Mouse (Mus musculus): ENCODE results near the gene 4930453N24Rik.

Gene 4930453N24Rik

GRCm38 (mm10) chr16:64770521-64771430 lies at the start of gene 4930453N24Rik:
Gene 4930453N24Rik, minus strand, starts transcription at chr16:64771161.
- peak; percentile 82 to 86 for DNase-seq (ENCODE audit: low spot score in 2 of 2)

GRCm38 (mm10) chr16:64817094-64817765 lies 46.3 kb upstream of the 4930453N24Rik start:
- no peak for DNase-seq (ENCODE audit: low spot score in 2 of 2)

DNA sequence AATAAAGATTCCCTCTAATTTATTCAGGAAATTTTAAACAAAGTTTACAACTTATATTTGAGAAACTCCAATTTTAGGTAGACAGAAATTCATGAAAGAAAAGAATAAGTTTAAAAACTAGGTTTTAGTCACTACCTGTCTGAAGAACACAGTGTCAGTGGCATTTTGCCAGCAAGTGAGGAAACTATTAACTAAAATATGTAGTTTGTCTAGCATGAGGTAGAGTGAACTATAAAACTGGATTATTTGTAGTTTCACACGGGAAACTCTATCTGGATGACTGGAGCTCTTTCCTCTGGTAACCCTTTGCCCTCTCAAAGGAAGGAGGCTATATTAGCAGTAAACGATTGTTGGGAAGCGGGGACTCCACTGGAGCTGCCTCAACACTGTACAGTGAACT lies 32.1 kb upstream of the 4930453N24Rik start:
- DNase-seq (ENCODE audit: low spot score in 2 of 2): no peak

DNA sequence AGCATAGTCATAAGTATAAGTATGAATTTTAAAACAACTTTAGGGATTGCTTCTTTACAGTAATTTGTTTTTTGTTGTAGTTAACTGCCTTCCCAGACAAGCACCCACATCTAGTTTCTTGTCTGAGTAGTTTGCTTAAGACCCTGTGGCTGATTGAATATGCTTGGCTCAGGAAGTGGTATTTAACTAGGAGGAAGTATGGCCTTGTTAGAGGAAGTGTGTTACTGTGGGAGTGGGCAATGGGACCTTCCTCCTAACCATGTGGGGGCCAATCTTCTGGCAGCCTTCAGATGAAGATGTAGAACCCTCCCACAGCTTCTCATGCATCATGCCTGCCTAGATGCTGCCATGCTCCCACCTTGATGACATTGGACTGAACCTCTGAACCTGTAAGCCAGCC lies 30.7 kb upstream of the 4930453N24Rik start:
- DNase-seq (ENCODE audit: low spot score in 2 of 2): no peak

GRCm38 (mm10) chr16:64800393-64800792 lies 29.4 kb upstream of the 4930453N24Rik start:
- no peak for DNase-seq (ENCODE audit: low spot score in 2 of 2)

GRCm38 (mm10) chr16:64794802-64795201 lies 23.8 kb upstream of the 4930453N24Rik start:
- no peak for DNase-seq (ENCODE audit: low spot score in 2 of 2)

GRCm38 (mm10) chr16:64789706-64790105 lies 18.7 kb upstream of the 4930453N24Rik start:
- DNase-seq (ENCODE audit: low spot score in 2 of 2): no peak

GRCm38 (mm10) chr16:64775516-64775915 lies 4.6 kb upstream of the 4930453N24Rik start:
- DNase-seq (ENCODE audit: low spot score in 2 of 2): no peak

GRCm38 (mm10) chr16:64771431-64771818 lies 464 bp upstream of the 4930453N24Rik start:
- no peak for DNase-seq (ENCODE audit: low spot score in 2 of 2)

- DNase-seq (ENCODE audit: low spot score in 2 of 2): no peak
Observed at GRCm38 (mm10) chr16:64766696-64767300, 4.2 kb downstream of the 4930453N24Rik start.

DNA sequence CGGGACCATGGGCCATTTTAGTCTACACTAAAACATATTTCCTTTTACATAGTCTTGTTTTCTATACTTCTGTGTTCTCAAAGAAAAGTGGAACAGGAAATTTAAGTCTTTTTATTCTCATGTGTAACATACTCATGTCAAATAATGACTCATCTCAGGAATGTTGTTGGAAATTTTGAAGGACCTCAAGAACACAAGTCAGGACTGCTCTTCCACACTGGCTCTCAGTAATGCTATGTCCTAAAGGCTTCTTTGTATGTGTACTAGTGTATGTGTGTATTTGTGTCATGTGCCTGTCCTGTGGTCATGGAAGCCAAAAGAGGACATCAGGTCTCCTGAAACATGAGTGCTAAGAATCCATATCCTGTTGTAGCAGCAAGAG lies 11.7 kb downstream of the 4930453N24Rik start:
- no peak for DNase-seq (ENCODE audit: low spot score in 2 of 2)

- DNase-seq (ENCODE audit: low spot score in 2 of 2): no peak
Observed at GRCm38 (mm10) chr16:64758561-64759244, 12.3 kb downstream of the 4930453N24Rik start.

GRCm38 (mm10) chr16:64757666-64758400 lies 13.1 kb downstream of the 4930453N24Rik start:
- DNase-seq (ENCODE audit: low spot score in 2 of 2): no peak

DNA sequence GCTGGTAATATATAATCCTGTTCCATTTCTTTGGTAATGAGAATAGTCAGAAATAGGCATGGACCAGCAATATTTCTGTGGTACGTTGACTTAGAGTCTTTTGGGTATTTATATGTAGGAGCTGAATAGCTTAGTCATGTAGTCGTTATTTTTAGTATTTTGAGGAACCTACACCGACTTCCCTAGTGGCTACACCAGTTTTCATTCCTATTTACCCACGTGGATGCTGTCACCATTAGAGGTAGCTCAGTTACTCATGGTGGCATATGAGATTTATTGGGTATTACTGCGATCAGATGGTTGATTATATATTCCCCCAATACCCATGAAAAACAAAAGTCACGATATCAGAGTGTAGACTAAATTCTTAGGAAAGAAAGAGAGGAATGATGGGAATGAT lies 14.6 kb downstream of the 4930453N24Rik start:
- no peak for DNase-seq (ENCODE audit: low spot score in 2 of 2)

- peak in 1 of 2 experiments; percentile 23 for DNase-seq (ENCODE audit: low spot score in 2 of 2)
Observed at GRCm38 (mm10) chr16:64754743-64755139, 16.2 kb downstream of the 4930453N24Rik start.

DNA sequence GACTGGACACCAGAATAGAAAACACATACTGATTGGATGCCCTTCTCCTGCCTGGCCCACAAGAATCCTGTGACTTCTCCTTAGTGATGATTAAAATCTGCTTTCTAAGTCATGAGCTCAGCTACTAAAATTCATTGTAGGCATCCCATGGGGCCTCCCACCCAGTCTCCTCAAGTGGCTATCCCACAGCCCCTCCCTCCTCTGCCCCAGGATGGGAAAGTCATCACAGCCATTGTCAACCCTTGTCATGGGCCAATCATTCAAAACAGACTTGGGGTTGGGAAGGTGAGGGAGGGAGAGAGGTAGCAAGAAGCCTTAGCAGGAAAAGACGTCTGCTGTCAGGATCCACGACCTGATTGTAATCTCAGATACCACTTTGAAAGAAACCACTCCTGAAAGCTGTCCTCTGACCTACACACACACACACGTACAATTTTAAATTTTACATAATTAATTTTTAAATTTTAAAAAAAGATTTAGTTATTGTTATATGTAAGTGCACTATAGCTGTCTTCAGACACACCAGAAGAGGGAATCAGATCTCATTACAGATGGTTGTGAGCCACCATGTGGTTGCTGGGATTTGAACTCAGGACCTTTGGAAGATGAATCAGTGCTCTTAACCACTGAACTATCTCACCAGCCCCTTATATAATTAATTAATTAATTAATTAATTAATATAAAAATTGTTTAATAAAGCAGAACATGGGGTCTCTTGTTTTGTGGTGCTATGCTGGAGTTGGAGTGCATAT lies 16.8 kb downstream of the 4930453N24Rik start:
- no peak for DNase-seq (ENCODE audit: low spot score in 2 of 2)

DNA sequence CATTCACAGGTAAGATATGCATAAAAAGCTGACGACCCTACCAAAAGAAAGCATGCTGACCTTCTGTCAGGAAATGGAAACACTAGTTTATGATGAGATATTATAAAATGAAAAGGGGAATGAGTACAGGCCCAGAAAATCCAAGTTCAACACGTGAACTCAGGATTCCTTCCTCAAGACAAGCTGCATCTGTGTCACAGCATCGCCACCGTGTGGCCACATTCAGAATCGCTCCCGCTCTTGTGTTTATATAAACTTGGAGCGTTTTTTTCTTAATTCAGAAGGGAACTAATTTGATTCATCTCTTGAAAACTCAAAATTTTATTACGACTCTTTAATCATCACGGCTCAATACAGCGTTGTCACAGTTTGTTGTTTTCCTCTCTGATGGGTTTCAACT lies 22.7 kb downstream of the 4930453N24Rik start:
- DNase-seq (ENCODE audit: low spot score in 2 of 2): peak; percentile 70 to 81

- DNase-seq (ENCODE audit: low spot score in 2 of 2): no peak
Observed at GRCm38 (mm10) chr16:64745089-64745488, 25.9 kb downstream of the 4930453N24Rik start.

GRCm38 (mm10) chr16:64737289-64737688 lies 33.7 kb downstream of the 4930453N24Rik start:
- no peak for DNase-seq (ENCODE audit: low spot score in 2 of 2)

GRCm38 (mm10) chr16:64723273-64724057 lies 47.5 kb downstream of the 4930453N24Rik start:
- DNase-seq (ENCODE audit: low spot score in 2 of 2): peak; percentile 36 to 72

Measured in frontal cortex, postnatal 36 days (tissue).